Mouse (Mus musculus): ENCODE data around the gene Lef1. TPM values are rescaled to one million over a fixed set of nuclear protein-coding genes. Genes with fewer than 3 reads are reported as not detected.

Gene Lef1
- total RNA-seq, 2 experiments from 2014 or later: 6.6 to 7.9 TPM

- no peak for DNase-seq
- intact Hi-C loops (cut with DNase I): no loop called here
Measured at GRCm38 (mm10) chr3:131107301-131108093, 2.8 kb upstream of the Lef1 start.

GRCm38 (mm10) chr3:131108094-131108653, 2.1 kb upstream of the Lef1 start:
- no peak for DNase-seq
- intact Hi-C loops (cut with DNase I): no loop called here

GRCm38 (mm10) chr3:131109066-131109685, 1.1 kb upstream of the Lef1 start:
- no peak for DNase-seq
- intact Hi-C loops (cut with DNase I): no loop called here

GRCm38 (mm10) chr3:131109686-131110070, 593 bp upstream of the Lef1 start:
- intact Hi-C loops (cut with DNase I): no loop called here
- DNase-seq: no peak

GRCm38 (mm10) chr3:131111151-131111850, 1.0 kb downstream of the Lef1 start:
- intact Hi-C loops (cut with DNase I): no loop called here
- peak; percentile 29 for DNase-seq

GRCm38 (mm10) chr3:131111851-131112572, 1.7 kb downstream of the Lef1 start:
- peak; percentile 24 for DNase-seq
- intact Hi-C loops (cut with DNase I): no loop called here

GRCm38 (mm10) chr3:131112573-131112955, 2.3 kb downstream of the Lef1 start:
- DNase-seq: no peak
- intact Hi-C loops (cut with DNase I): no loop called here

- DNase-seq: no peak
Measured at GRCm38 (mm10) chr3:131113029-131113428, 2.8 kb downstream of the Lef1 start.

GRCm38 (mm10) chr3:131116116-131116515, 5.8 kb downstream of the Lef1 start:
- intact Hi-C loops (cut with DNase I): no loop called here

More at GRCm38 (mm10) chr3:131113029-131113428, 2.8 kb downstream of the Lef1 start:
- intact Hi-C loops (cut with DNase I): no loop called here

GRCm38 (mm10) chr3:131117352-131117751, 7.1 kb downstream of the Lef1 start:
- no peak for DNase-seq
- intact Hi-C loops (cut with DNase I): no loop called here

More at GRCm38 (mm10) chr3:131116116-131116515, 5.8 kb downstream of the Lef1 start:
- no peak for DNase-seq

- no peak for DNase-seq
- intact Hi-C loops (cut with DNase I): no loop called here
Measured at GRCm38 (mm10) chr3:131117883-131118282, 7.6 kb downstream of the Lef1 start.

GRCm38 (mm10) chr3:131119435-131119834, 9.2 kb downstream of the Lef1 start:
- intact Hi-C loops (cut with DNase I): no loop called here
- DNase-seq: no peak

GRCm38 (mm10) chr3:131123501-131123900, 13.2 kb downstream of the Lef1 start:
- intact Hi-C loops (cut with DNase I): no loop called here
- DNase-seq: no peak

- intact Hi-C loops (cut with DNase I): no loop called here
- no peak for DNase-seq
Measured at GRCm38 (mm10) chr3:131125873-131126272, 15.6 kb downstream of the Lef1 start.

GRCm38 (mm10) chr3:131126438-131126837, 16.2 kb downstream of the Lef1 start:
- intact Hi-C loops (cut with DNase I): no loop called here
- no peak for DNase-seq

GRCm38 (mm10) chr3:131134003-131134402, 23.7 kb downstream of the Lef1 start:
- intact Hi-C loops (cut with DNase I): no loop called here
- DNase-seq: no peak

GRCm38 (mm10) chr3:131135434-131135833, 25.2 kb downstream of the Lef1 start:
- intact Hi-C loops (cut with DNase I): no loop called here
- DNase-seq: no peak

- intact Hi-C loops (cut with DNase I): no loop called here
Measured at GRCm38 (mm10) chr3:131136455-131136854, 26.2 kb downstream of the Lef1 start.

GRCm38 (mm10) chr3:131137119-131137781, 27.0 kb downstream of the Lef1 start:
- intact Hi-C loops (cut with DNase I): no loop called here
- DNase-seq: no peak

More at GRCm38 (mm10) chr3:131136455-131136854, 26.2 kb downstream of the Lef1 start:
- no peak for DNase-seq

- DNase-seq: no peak
- intact Hi-C loops (cut with DNase I): no loop called here
Measured at GRCm38 (mm10) chr3:131138224-131138623, 28.0 kb downstream of the Lef1 start.
